Mouse (Mus musculus): Measurements from ENCODE around the gene Pdcd10.

DNA sequence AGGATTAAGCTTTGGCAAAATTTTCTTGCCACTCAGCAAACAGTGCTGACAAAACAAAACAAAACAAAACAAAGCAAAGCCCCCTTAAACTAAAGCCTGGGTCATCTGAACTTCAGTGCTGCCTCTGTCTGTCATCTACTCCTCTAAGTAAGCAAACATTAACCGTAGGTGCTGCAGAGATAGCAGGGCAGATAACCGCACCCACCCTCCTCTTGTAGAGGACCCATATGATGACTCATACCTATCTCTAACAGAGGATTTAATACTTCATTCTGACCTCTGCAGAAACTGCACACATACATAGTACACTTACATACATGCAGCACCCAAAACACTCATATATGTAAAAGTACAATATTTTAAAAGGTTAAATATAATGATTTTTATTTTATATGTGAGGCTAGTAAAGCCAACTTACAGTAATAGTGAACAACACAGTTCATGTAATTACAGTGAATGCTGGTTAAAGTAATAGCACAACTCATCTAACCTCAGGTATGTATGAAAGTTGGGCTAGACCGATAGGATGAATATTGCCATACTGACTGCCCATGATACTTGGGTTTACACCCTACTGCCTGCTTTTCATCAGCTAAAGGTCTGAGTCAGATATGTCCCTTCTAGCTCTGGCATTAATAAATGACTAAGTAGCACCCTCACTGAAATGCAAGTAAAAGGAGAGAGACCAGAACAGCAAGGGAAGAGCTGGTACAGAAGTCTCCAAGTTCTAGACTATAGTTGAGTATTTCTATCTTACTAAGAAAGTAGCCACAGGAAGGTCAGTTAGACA, 22.4 kb downstream of the Pdcd10 start:
- TF ChIP-seq CTCF (conservative IDR thresholded peaks at IDR 0.05; ENCODE audit: low read length), result no peak
- no peak for TF ChIP-seq POU5F1 (IDR thresholded peaks at IDR 0.05; ENCODE audit: borderline replicate concordance, low read length)
- TF ChIP-seq NANOG (IDR thresholded peaks at IDR 0.05; ENCODE audit: borderline replicate concordance, low read length), result no peak

Data from E14TG2a.4 (cell line).